Mouse (Mus musculus) MEL (cell line): ENCODE measurements around the gene Sirt3. TPM values are rescaled to one million over a fixed set of nuclear protein-coding genes. Genes with fewer than 3 reads are reported as not detected.

Source experiments
- DNase-seq: peaks from one replicate; pipeline ENCODE4 v3.0.0; 2011; ENCODE audit warnings: low read depth, low spot score
- H3K27ac ChIP-seq: 2 replicates; pipeline ENCODE4 v1.5.1; 2012; ENCODE audit warnings: low read depth, mild to moderate bottlenecking, control low read depth, low read length, moderate library complexity; ENCODE audit not compliant: control insufficient read depth
- H3K27me3 ChIP-seq, 2 experiments: fragments of 150-350 bp in 1 of 2; sonication (generic) in 1 of 2; 2 replicates each; pipeline ENCODE4 v1.6.1; 2012; ENCODE audit warnings: low read length in 2 of 2, mild to moderate bottlenecking in 2 of 2, improper control_type of control experiment in 1 of 2, moderate library complexity in 1 of 2; ENCODE audit not compliant: insufficient read depth in 2 of 2, control insufficient read depth in 1 of 2
- H3K36me3 ChIP-seq, 2 experiments: 2 replicates each; pipeline ENCODE4 v1.6.1; 2012 to 2014; ENCODE audit warnings: low read length in 2 of 2, improper control_type of control experiment in 1 of 2, inconsistent platforms in 1 of 2, mild to moderate bottlenecking in 1 of 2; ENCODE audit not compliant: insufficient read depth in 2 of 2, control insufficient read depth in 1 of 2
- H3K4me1 ChIP-seq, 2 experiments: fragments of 150-350 bp in 1 of 2; sonication (generic) in 1 of 2; 2 replicates each; pipeline ENCODE4 v1.6.1; 2012; ENCODE audit warnings: low read length in 2 of 2, improper control_type of control experiment in 1 of 2, mild to moderate bottlenecking in 1 of 2; ENCODE audit not compliant: insufficient read depth in 2 of 2, control insufficient read depth in 1 of 2
- H3K4me3 ChIP-seq, 2 experiments: fragments of 150-350 bp in 1 of 2; sonication (generic) in 1 of 2; 2 replicates each; pipeline ENCODE4 v1.5.1; 2012; ENCODE audit warnings: low read depth in 2 of 2, low read length in 2 of 2, mild to moderate bottlenecking in 2 of 2, moderate library complexity in 2 of 2, control low read depth in 1 of 2, improper control_type of control experiment in 1 of 2; ENCODE audit not compliant: control insufficient read depth in 1 of 2, insufficient read depth in 1 of 2
- H3K79me2 ChIP-seq: 2 replicates; pipeline ENCODE4 v1.6.1; 2012; ENCODE audit warnings: mild to moderate bottlenecking, low read length, moderate library complexity; ENCODE audit not compliant: control insufficient read depth, poor library complexity, insufficient read depth
- H3K9ac ChIP-seq: 2 replicates; pipeline ENCODE4 v1.6.1; 2012; ENCODE audit warnings: low read depth, mild to moderate bottlenecking, control low read depth, low read length, moderate library complexity; ENCODE audit not compliant: control insufficient read depth, poor library complexity, severe bottlenecking
- H3K9me3 ChIP-seq: fragments of 150-350 bp; sonication (generic); replicated peaks from 2 replicates; pipeline ENCODE4 v1.6.1; 2012; ENCODE audit warnings: mild to moderate bottlenecking, low read length, improper control_type of control experiment, moderate library complexity; ENCODE audit not compliant: insufficient read depth
- BHLHE40 ChIP-seq: IDR thresholded peaks from 2 replicates; pipeline ENCODE4 v1.6.1; 2012; ENCODE audit warnings: low read depth, mild to moderate bottlenecking, inconsistent platforms, low read length, improper control_type of control experiment, borderline replicate concordance
- CHD1 ChIP-seq: IDR thresholded peaks from 2 replicates; pipeline ENCODE4 v1.6.1; 2012; ENCODE audit warnings: low read depth, mild to moderate bottlenecking, inconsistent platforms, low read length, improper control_type of control experiment
- CHD2 ChIP-seq: IDR thresholded peaks from 2 replicates; pipeline ENCODE4 v1.6.1; 2011; ENCODE audit warnings: low read length, improper control_type of control experiment
- CTCF ChIP-seq, 3 experiments: IDR thresholded peaks in 2 of 3; conservative IDR thresholded peaks in 1 of 3; 2 replicates each; pipeline ENCODE4 v1.5.1; 2011 to 2012; ENCODE audit warnings: low read length in 3 of 3, low read depth in 2 of 3, mild to moderate bottlenecking in 2 of 3, improper control_type of control experiment in 1 of 3, inconsistent platforms in 1 of 3, mixed read lengths in 1 of 3, moderate library complexity in 1 of 3; ENCODE audit not compliant: control insufficient read depth in 1 of 3, insufficient read depth in 1 of 3, poor library complexity in 1 of 3, severe bottlenecking in 1 of 3
- EP300 ChIP-seq, 2 experiments: IDR thresholded peaks; 2 replicates each; pipeline ENCODE4 v1.6.1; 2011; ENCODE audit warnings: improper control_type of control experiment in 2 of 2, low read length in 2 of 2, low read depth in 1 of 2, mild to moderate bottlenecking in 1 of 2
- ETS1 ChIP-seq: IDR thresholded peaks from 2 replicates; pipeline ENCODE4 v1.6.1; 2012; ENCODE audit warnings: low read depth, mild to moderate bottlenecking, inconsistent platforms, low read length, improper control_type of control experiment, moderate library complexity
- GABPA ChIP-seq: IDR thresholded peaks from 2 replicates; pipeline ENCODE4 v1.6.1; 2012; ENCODE audit warnings: low read depth, mild to moderate bottlenecking, inconsistent platforms, low read length, improper control_type of control experiment, moderate library complexity
- GATA1 ChIP-seq: IDR thresholded peaks from 2 replicates; pipeline ENCODE4 v1.6.1; 2011; ENCODE audit warnings: low read depth, low read length, improper control_type of control experiment
- JUND ChIP-seq: IDR thresholded peaks from 2 replicates; pipeline ENCODE4 v1.6.1; 2011; ENCODE audit warnings: low read depth, mild to moderate bottlenecking, improper control_type of control experiment, low read length
- KAT2A ChIP-seq: conservative IDR thresholded peaks from 2 replicates; pipeline ENCODE4 v1.6.1; 2012; ENCODE audit warnings: low read depth, low read length, improper control_type of control experiment, inconsistent platforms
- MAFK ChIP-seq: IDR thresholded peaks from 2 replicates; pipeline ENCODE4 v1.6.1; 2011; ENCODE audit warnings: low read depth, mild to moderate bottlenecking, low read length, improper control_type of control experiment, borderline replicate concordance
- MAZ ChIP-seq: IDR thresholded peaks from 2 replicates; pipeline ENCODE4 v1.6.1; 2012; ENCODE audit warnings: low read depth, mild to moderate bottlenecking, inconsistent platforms, low read length, improper control_type of control experiment
- MXI1 ChIP-seq: IDR thresholded peaks from 2 replicates; pipeline ENCODE4 v1.6.1; 2011; ENCODE audit warnings: mild to moderate bottlenecking, low read depth, low read length, improper control_type of control experiment
- MYB ChIP-seq: IDR thresholded peaks from 2 replicates; pipeline ENCODE4 v1.6.1; 2011; ENCODE audit warnings: mild to moderate bottlenecking, low read depth, low read length, improper control_type of control experiment
- MYC ChIP-seq: IDR thresholded peaks from 2 replicates; pipeline ENCODE4 v1.6.1; 2011; ENCODE audit warnings: low read depth, mild to moderate bottlenecking, low read length, improper control_type of control experiment, moderate library complexity
- NELFE ChIP-seq: IDR thresholded peaks from 2 replicates; pipeline ENCODE4 v1.6.1; 2011; ENCODE audit warnings: low read depth, low read length, improper control_type of control experiment
- NRF1 ChIP-seq: IDR thresholded peaks from 2 replicates; pipeline ENCODE4 v1.6.1; 2014; ENCODE audit warnings: low read depth, mild to moderate bottlenecking, inconsistent platforms, low read length, improper control_type of control experiment, moderate library complexity; ENCODE audit not compliant: poor library complexity, insufficient read depth, severe bottlenecking
- POLR2A ChIP-seq, 2 experiments: IDR thresholded peaks; 2 replicates each; pipeline ENCODE4 v1.6.1; 2011 to 2012; ENCODE audit warnings: low read length in 2 of 2, mild to moderate bottlenecking in 2 of 2, control low read depth in 1 of 2, improper control_type of control experiment in 1 of 2, low read depth in 1 of 2, moderate library complexity in 1 of 2; ENCODE audit not compliant: control insufficient read depth in 1 of 2, insufficient read depth in 1 of 2, poor library complexity in 1 of 2
- POLR2AphosphoS2 ChIP-seq: IDR thresholded peaks from 2 replicates; pipeline ENCODE4 v1.6.1; 2011; ENCODE audit warnings: low read length, improper control_type of control experiment
- RCOR1 ChIP-seq: IDR thresholded peaks from 2 replicates; pipeline ENCODE4 v1.6.1; 2012; ENCODE audit warnings: low read depth, mild to moderate bottlenecking, inconsistent platforms, low read length, improper control_type of control experiment
- SIN3A ChIP-seq: IDR thresholded peaks from 2 replicates; pipeline ENCODE4 v1.6.1; 2012; ENCODE audit warnings: low read length, improper control_type of control experiment, inconsistent platforms
- TAL1 ChIP-seq: IDR thresholded peaks from 2 replicates; pipeline ENCODE4 v1.6.1; 2012; ENCODE audit warnings: mild to moderate bottlenecking, inconsistent platforms, low read length, moderate library complexity, mixed read lengths
- TBP ChIP-seq: IDR thresholded peaks from 2 replicates; pipeline ENCODE4 v1.8.0; 2011; ENCODE audit warnings: low read depth, low read length, improper control_type of control experiment
- UBTF ChIP-seq: IDR thresholded peaks from 2 replicates; pipeline ENCODE4 v1.6.1; 2012; ENCODE audit warnings: low read depth, mild to moderate bottlenecking, inconsistent platforms, low read length, improper control_type of control experiment, moderate library complexity, borderline replicate concordance; ENCODE audit not compliant: insufficient read depth
- USF2 ChIP-seq, 2 experiments: IDR thresholded peaks; 2 replicates each; pipeline ENCODE4 v1.6.1; 2011 to 2012; ENCODE audit warnings: improper control_type of control experiment in 2 of 2, low read length in 2 of 2, borderline replicate concordance in 1 of 2, inconsistent platforms in 1 of 2, low read depth in 1 of 2, mild to moderate bottlenecking in 1 of 2; ENCODE audit not compliant: insufficient read depth in 1 of 2
- ZC3H11A ChIP-seq: IDR thresholded peaks from 2 replicates; pipeline ENCODE4 v1.6.1; 2012; ENCODE audit warnings: low read depth, mild to moderate bottlenecking, inconsistent platforms, low read length, improper control_type of control experiment
- ZKSCAN1 ChIP-seq: IDR thresholded peaks from 2 replicates; pipeline ENCODE4 v1.6.1; 2012; ENCODE audit warnings: low read depth, mild to moderate bottlenecking, inconsistent platforms, low read length, improper control_type of control experiment, moderate library complexity
- ZMIZ1 ChIP-seq: IDR thresholded peaks from 2 replicates; pipeline ENCODE4 v1.6.1; 2012; ENCODE audit warnings: low read depth, mild to moderate bottlenecking, inconsistent platforms, low read length, improper control_type of control experiment, moderate library complexity
- polyA plus RNA-seq, 2 experiments: library from polyadenylated mRNA; stranded (reverse) in 1 of 2; unstranded in 1 of 2; fragments of >175 nt in 1 of 2; fragments of >200 nt in 1 of 2; gene quantifications; 2 replicates each; pipeline versions ENCODE4 v1.2.1 to v1.2.4; 2012; ENCODE audit warnings: low replicate concordance in 2 of 2, low read depth in 1 of 2; ENCODE audit not compliant: insufficient read length in 2 of 2, insufficient read depth in 1 of 2, missing spikeins in 1 of 2
- total RNA-seq: library from RNA; depleted of rRNA; stranded (reverse); fragments of 300-350 nt; gene quantifications from 2 replicates; pipeline ENCODE4 v1.2.3, GENCODE M21; 2012

Sirt3 gene
- total and polyA plus RNA-seq, 3 experiments, result 16.1 to 19.5 TPM; not detected in 1

DNA sequence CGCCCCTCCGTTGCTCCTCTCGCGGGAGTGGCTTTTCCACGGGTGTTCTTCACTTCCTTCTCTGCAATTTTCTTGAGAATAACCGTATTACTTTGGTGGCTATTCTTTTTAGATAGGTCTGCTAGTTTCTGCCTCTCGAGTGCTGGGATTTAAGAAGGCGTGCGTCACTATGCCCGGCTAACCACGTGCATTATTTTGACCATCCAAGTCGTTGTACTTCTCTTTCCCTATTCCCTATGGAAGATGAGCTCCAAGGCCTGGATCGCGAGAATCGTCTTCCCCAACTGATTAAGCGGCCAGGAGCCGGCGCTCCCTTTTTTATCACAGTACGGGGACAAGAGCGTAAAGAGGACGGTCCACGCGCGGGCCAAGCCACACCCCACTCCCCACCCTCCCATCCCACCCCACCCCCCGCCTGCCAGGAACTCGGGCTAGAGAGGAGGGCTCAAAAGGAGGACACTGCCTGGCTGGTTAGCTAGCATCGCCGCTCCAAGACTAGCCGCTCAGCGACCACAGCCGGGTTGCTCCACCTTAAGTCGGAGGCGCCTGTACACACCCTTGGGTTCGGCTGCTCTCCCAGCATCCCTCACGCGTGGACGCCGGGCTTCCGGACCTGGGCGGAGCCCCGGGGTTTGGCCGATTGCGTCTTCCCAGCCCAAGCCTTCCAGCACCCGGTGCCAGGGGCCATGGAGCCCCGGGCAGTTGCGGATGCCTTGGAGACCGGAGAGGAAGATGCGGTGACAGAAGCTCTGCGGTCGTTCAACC lies 25.1 kb downstream of the Sirt3 start, which contains the start of gene Ric8a (continued):
- TF ChIP-seq POLR2A (IDR thresholded peaks at IDR 0.05; ENCODE audit: control insufficient read depth in 1 of 2, insufficient read depth in 1 of 2, low read depth in 1 of 2, low read length in 2 of 2, poor library complexity in 1 of 2), result peak in 1 of 2 experiments; percentile 79
- peak in 1 of 2 experiments; percentile 15; a peak in 1 of 4 replicates for TF ChIP-seq EP300 (IDR thresholded peaks at IDR 0.05; ENCODE audit: low read depth in 1 of 2, low read length in 2 of 2)
- TF ChIP-seq MYB, result no peak
- TF ChIP-seq BHLHE40, result no peak
- no peak for TF ChIP-seq USF2 (IDR thresholded peaks at IDR 0.05; ENCODE audit: borderline replicate concordance in 1 of 2, insufficient read depth in 1 of 2, low read depth in 1 of 2, low read length in 2 of 2)
- TF ChIP-seq KAT2A, result no peak; the same call in 1 of the 2 replicates
- no peak for TF ChIP-seq JUND
- TF ChIP-seq NRF1, result no peak
- no peak for TF ChIP-seq MAFK
- peak; percentile 46; the same call in 1 of the 2 replicates for TF ChIP-seq POLR2AphosphoS2
- TF ChIP-seq NELFE, result peak; percentile 72
- 0 out of 2 replicates have a peak, but pooled peaks have one; percentile 43 for TF ChIP-seq MAZ
- TF ChIP-seq RCOR1, result no peak
- no peak for TF ChIP-seq CHD1
- TF ChIP-seq GABPA, result no peak

DNA sequence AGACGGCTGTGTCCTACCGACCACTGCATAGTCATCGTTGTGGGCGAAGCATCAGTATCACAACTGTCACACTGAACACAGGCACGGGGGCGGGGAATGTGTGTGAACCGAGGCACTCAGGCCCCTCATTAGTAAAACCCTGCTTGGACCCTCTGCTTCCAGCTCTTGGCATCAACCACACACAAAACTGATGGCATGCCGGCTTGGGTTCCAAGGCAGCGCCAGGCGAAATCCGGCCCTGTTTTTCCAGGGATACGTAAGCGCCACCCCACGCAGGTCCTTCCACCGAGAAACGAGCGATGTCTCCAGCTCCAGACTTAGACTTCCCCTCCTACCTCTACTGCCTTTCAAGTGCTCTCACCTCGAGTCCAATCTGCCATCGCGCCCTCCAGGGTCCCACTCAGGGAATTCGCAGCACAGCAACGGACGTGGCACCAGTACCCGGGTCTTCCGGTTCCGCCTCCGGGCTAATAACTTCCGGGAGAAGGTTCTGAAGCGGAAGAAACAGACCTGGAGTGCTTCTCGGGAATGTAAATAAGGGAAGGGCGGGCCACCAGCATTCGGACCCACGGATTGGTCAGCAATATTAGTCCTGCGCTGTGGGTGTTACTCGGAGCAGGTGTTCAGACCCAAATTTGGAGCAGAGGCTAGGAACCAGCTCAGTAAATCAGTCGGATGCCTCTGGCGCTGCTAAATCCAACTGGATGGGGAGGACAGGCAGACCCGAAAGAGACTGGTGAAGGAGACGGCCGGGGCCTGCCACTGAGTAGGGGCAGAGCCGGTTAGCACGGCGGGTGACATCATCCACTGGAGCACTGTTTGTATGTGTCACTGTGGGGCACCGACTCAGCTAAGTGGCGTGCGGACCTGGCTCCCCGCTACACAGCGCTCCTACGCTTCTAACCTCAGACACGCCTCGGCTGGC lies 26.0 kb downstream of the Sirt3 start, which contains the start of gene Gm45785:
Gene Gm45785, minus strand, starts transcription at position 472 of the 925 bp plus-strand sequence.
- Histone ChIP-seq H3K27me3 (no peaks in the 10 kb centered on the region), H3K27ac (peak within 1 kb of the TSS; percentile 89), H3K9me3 (no peaks in the 10 kb centered on the region), H3K4me1 (peaks cover 3 to 19% of the 10 kb centered on the region in 2 experiments; a peak in 3 of 4 replicates), H3K9ac (peak within 1 kb of the TSS; percentile 80), H3K4me3 (peak within 1 kb of the TSS; percentile 84 to 91), H3K36me3 (peaks cover 0 to 8% of the 10 kb centered on the region in 2 experiments; a peak in 2 of 4 replicates), H3K79me2 (peaks cover 37% of the 10 kb centered on the region)
- DNase-seq, result peak; percentile 95
- TF ChIP-seq JUND, result no peak
- TF ChIP-seq TBP, result peak; percentile 68; the same call in 1 of the 2 replicates
- TF ChIP-seq USF2 (IDR thresholded peaks at IDR 0.05; ENCODE audit: borderline replicate concordance in 1 of 2, insufficient read depth in 1 of 2, low read depth in 1 of 2, low read length in 2 of 2), result no peak
- no peak for TF ChIP-seq ZC3H11A
- no peak for TF ChIP-seq GABPA
- peak; percentile 49; the same call in 1 of the 2 replicates for TF ChIP-seq ETS1
- TF ChIP-seq ZMIZ1, result peak; percentile 64
- no peak for TF ChIP-seq UBTF
- peak; percentile 70 for TF ChIP-seq NELFE
- TF ChIP-seq CHD2, result no peak
- peak; percentile 99 for TF ChIP-seq SIN3A
- no peak for TF ChIP-seq ZKSCAN1
- TF ChIP-seq MYB, result peak; percentile 16; the same call in 1 of the 2 replicates
- TF ChIP-seq POLR2AphosphoS2, result peak; percentile 44; the same call in 1 of the 2 replicates
- no peak; the same call in 1 of the 2 replicates for TF ChIP-seq RCOR1
- no peak; a peak in 1 of 4 replicates for TF ChIP-seq EP300 (IDR thresholded peaks at IDR 0.05; ENCODE audit: low read depth in 1 of 2, low read length in 2 of 2)
- no peak for TF ChIP-seq CTCF (IDR thresholded peaks at IDR 0.05 in 2 of 3, conservative IDR thresholded peaks at IDR 0.05 in 1 of 3; ENCODE audit: control insufficient read depth in 1 of 3, insufficient read depth in 1 of 3, low read depth in 2 of 3, low read length in 3 of 3, poor library complexity in 1 of 3, severe bottlenecking in 1 of 3)
- no peak for TF ChIP-seq TAL1
- TF ChIP-seq KAT2A, result peak; percentile 72; the same call in 1 of the 2 replicates
- TF ChIP-seq MYC, result no peak
- TF ChIP-seq GATA1, result no peak
- TF ChIP-seq MXI1, result peak; percentile 87
- no peak for TF ChIP-seq CHD1
- peak; percentile 53 to 86; a peak in 3 of 4 replicates for TF ChIP-seq POLR2A (IDR thresholded peaks at IDR 0.05; ENCODE audit: control insufficient read depth in 1 of 2, insufficient read depth in 1 of 2, low read depth in 1 of 2, low read length in 2 of 2, poor library complexity in 1 of 2)
